In the genomic region with DNA sequence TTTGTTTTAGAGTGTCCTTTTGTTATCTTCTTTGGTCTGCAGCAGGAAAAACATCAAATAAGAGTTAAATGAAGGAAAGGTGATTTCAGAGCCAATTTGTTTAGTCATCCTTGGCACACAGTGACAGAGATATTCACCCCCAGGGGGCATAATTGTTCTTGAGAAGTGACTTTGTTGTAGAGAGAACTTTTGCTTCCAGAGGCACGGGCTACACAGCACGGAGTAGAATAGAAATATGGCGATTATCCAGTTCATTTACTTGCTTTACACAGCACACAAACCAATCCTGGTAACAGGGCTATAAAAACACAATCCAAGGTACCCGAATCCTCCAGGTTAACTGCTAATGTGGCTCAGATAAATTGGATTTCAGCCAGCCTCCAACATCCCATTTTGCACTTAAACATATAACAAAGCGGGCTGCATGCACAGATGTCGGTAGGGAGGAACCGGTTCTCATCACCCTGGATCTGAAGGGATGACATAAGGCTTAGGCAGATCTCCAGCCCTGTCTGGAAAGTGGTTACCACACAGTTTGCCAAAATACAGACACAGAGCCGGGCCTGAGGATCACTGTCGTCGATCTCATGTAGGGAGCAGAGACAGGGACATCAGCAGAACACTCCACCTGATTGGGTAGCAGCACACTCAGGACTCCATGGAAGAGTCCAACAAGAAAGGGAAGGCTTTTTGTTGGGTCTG, we compare ENCODE assay signal across 11 mouse cellular contexts.
A peak's percentile ranks its signal among the peaks of the same experiment; 100 is the strongest.
DNase-seq lines count a peak whose midpoint lies in the region; ATAC-seq lines count a peak whose summit lies in the region.
"Had no signal": no experiment of that assay in that cellular context is flagged by ENCODE, and none has a peak within 500 bp of the region (broad histone marks: within the 10 kb centered on the region; RNA-seq: fewer than 3 reads in every experiment).

No protein-coding gene starts in this region.

- H3K4me3 ChIP-seq in embryonic facial prominence, embryonic 14.5 days (ENCODE audit: low read depth, low read length): no peak overlapping the region
- no peak overlapping the region for H3K4me3 ChIP-seq in embryonic facial prominence, embryonic 10.5 days
- H3K4me3 ChIP-seq: hindbrain, embryonic 15.5 days; midbrain, embryonic 12.5 days had no signal

- peaks cover 14% of the 10 kb centered on the region for H3K4me1 ChIP-seq in embryonic facial prominence, embryonic 14.5 days (ENCODE audit: control insufficient read depth, insufficient read depth, low read length)
- peaks cover 39% of the 10 kb centered on the region for H3K4me1 ChIP-seq in embryonic facial prominence, embryonic 10.5 days

- H3K4me2 ChIP-seq in embryonic facial prominence, embryonic 14.5 days (ENCODE audit: low read depth, low read length): no peak overlapping the region
- H3K4me2 ChIP-seq: hindbrain, embryonic 15.5 days; midbrain, embryonic 12.5 days had no signal

- WGBS in embryonic facial prominence, embryonic 14.5 days: 57% methylated on average over 10 of the region's 10 CpGs
- 86% methylated on average over 10 of the region's 10 CpGs for WGBS in embryonic facial prominence, embryonic 10.5 days

- no peak overlapping the region for H3K9ac ChIP-seq in embryonic facial prominence, embryonic 14.5 days (ENCODE audit: low read depth, low read length)
- H3K9ac ChIP-seq: hindbrain, embryonic 15.5 days; midbrain, embryonic 12.5 days had no signal

- no peaks in the 10 kb centered on the region for H3K27me3 ChIP-seq in embryonic facial prominence, embryonic 14.5 days (replicated peaks; ENCODE audit: control insufficient read depth, insufficient read depth, low read length)
- H3K27me3 ChIP-seq in embryonic facial prominence, embryonic 10.5 days (replicated peaks; ENCODE audit: low read depth, poor library complexity, severe bottlenecking): no peaks in the 10 kb centered on the region
- H3K27me3 ChIP-seq: hindbrain, embryonic 15.5 days; midbrain, embryonic 12.5 days had no signal

- peak; percentile 74; the same call in 1 of the 2 replicates for ATAC-seq in embryonic facial prominence, embryonic 14.5 days (ENCODE audit: low read depth)
- no peak for ATAC-seq in megakaryocyte progenitor cell, adult 5-6 weeks (replicated peaks; ENCODE audit: poor library complexity)

- H3K9me3 ChIP-seq in embryonic facial prominence, embryonic 14.5 days (ENCODE audit: control insufficient read depth, low read length): no peaks in the 10 kb centered on the region
- no peaks in the 10 kb centered on the region for H3K9me3 ChIP-seq in embryonic facial prominence, embryonic 10.5 days
- H3K9me3 ChIP-seq: hindbrain, embryonic 15.5 days; midbrain, embryonic 12.5 days had no signal

- peak; percentile 66 for DNase-seq in embryonic facial prominence, embryonic 14.5 days (ENCODE audit: low spot score)
- no peak for DNase-seq in embryonic facial prominence, embryonic 10.5 days (ENCODE audit: low spot score)
- DNase-seq in 416B (ENCODE audit: low read depth): peak; percentile 53
- peak; percentile 37 to 38 for DNase-seq in cerebellum, postnatal 36 days
- DNase-seq in induced T-regulatory cell, adult 2 months (ENCODE audit: low read depth): peak; percentile 21
- DNase-seq in left cerebral cortex, adult 11 months (ENCODE audit: low spot score): no peak
- DNase-seq in kidney, postnatal 14 days: no peak
- DNase-seq: embryo, embryonic 11 days had no signal

- no peak overlapping the region for H3K27ac ChIP-seq in embryonic facial prominence, embryonic 14.5 days (replicated peaks; ENCODE audit: low read depth, low read length)
- no peak overlapping the region for H3K27ac ChIP-seq in embryonic facial prominence, embryonic 10.5 days (replicated peaks)
- H3K27ac ChIP-seq: hindbrain, embryonic 15.5 days; midbrain, embryonic 12.5 days had no signal

- no peaks in the 10 kb centered on the region for H3K36me3 ChIP-seq in embryonic facial prominence, embryonic 14.5 days (ENCODE audit: control insufficient read depth, insufficient read depth, low read length)
- no peaks in the 10 kb centered on the region for H3K36me3 ChIP-seq in embryonic facial prominence, embryonic 10.5 days (replicated peaks)
- H3K36me3 ChIP-seq: hindbrain, embryonic 15.5 days; midbrain, embryonic 12.5 days had no signal

Comparison
In these comparisons a context has a peak if more than half of its experiments do, and no peak if none do; other contexts are left out.
1. DNase-seq: peak in embryonic facial prominence, embryonic 14.5 days (single experiment), 416B (single experiment), cerebellum, postnatal 36 days (2 of 2) and induced T-regulatory cell, adult 2 months (single experiment); none in embryonic facial prominence, embryonic 10.5 days (single experiment), left cerebral cortex, adult 11 months (single experiment) and kidney, postnatal 14 days (single experiment).